Mouse (Mus musculus) MEL (cell line): Measurements from ENCODE around the gene Aldh16a1.

ENCODE experiments used
- ELF1 ChIP-seq: IDR thresholded peaks from 2 replicates; pipeline ENCODE4 v1.6.1; 2014; ENCODE audit warnings: low read depth, mild to moderate bottlenecking, inconsistent platforms, low read length, improper control_type of control experiment, moderate library complexity
- ZNF384 ChIP-seq: IDR thresholded peaks from 2 replicates; pipeline ENCODE4 v1.6.1; 2012; ENCODE audit warnings: low read depth, mild to moderate bottlenecking, inconsistent platforms, low read length, improper control_type of control experiment

GRCm38 (mm10) chr7:45166950-45167401 is 12.6 kb upstream of the Aldh16a1 start:
- TF ChIP-seq ELF1 (no peak), ZNF384 (no peak)
